Mouse (Mus musculus) cerebellum, adult 2 months (tissue): ENCODE measurements around the gene Akap14.

Experiments
- CTCF ChIP-seq: fragments of 200-500 bp; IDR thresholded peaks from 2 replicates; pipeline ENCODE4 v1.5.1; 2011; ENCODE audit warnings: low read depth, mild to moderate bottlenecking, control low read depth, low read length, moderate library complexity, borderline replicate concordance; ENCODE audit not compliant: insufficient read depth
- POLR2A ChIP-seq: fragments of 200-500 bp; IDR thresholded peaks from 2 replicates; pipeline ENCODE4 v1.6.1; 2011; ENCODE audit warnings: low read length, control low read depth, borderline replicate concordance; ENCODE audit not compliant: insufficient read depth

- TF ChIP-seq POLR2A (no peak), CTCF (no peak)
Measured at GRCm38 (mm10) chrX:37161169-37161568, 7.5 kb downstream of the Akap14 start.
